Mouse (Mus musculus) left cerebral cortex, postnatal 10 days (tissue): ENCODE results near the gene Pus3. TPM values are rescaled to one million over a fixed set of nuclear protein-coding genes. Genes with fewer than 3 reads are reported as not detected.

Experiments used
- DNase-seq, 2 experiments: peaks; one replicate each; pipeline ENCODE4 v3.0.0; 2021 to 2022; ENCODE audit warnings: low spot score in 2 of 2, mixed read lengths in 1 of 2; ENCODE audit errors: extremely low spot score in 1 of 2
- intact Hi-C: fragments of 180-260 bp; cut with DNase I; formaldehyde crosslinking; loops from one replicate; pipeline ENCODE4 v1.15.1; 2025
- total RNA-seq, 2 experiments: library from RNA; stranded (reverse); gene quantifications; 2 replicates each; pipeline ENCODE4 v1.2.3; 2021

Gene Pus3
- total RNA-seq, 2 experiments from 2014 or later: 11.4 to 12.9 TPM

GRCm38 (mm10) chr9:35541941-35542340 is 16.5 kb upstream of the Pus3 start:
- intact Hi-C loops: no loop called here
- no peak for DNase-seq

GRCm38 (mm10) chr9:35543099-35543860 is 15.1 kb upstream of the Pus3 start:
- intact Hi-C loops: no loop called here
- DNase-seq: no peak

- no peak for DNase-seq
- intact Hi-C loops: no loop called here
Observed at GRCm38 (mm10) chr9:35544666-35545065, 13.7 kb upstream of the Pus3 start.

- DNase-seq: no peak
- intact Hi-C loops: no loop called here
Observed at GRCm38 (mm10) chr9:35545704-35546103, 12.7 kb upstream of the Pus3 start.

- intact Hi-C loops: no loop called here
Observed at GRCm38 (mm10) chr9:35546745-35547144, 11.7 kb upstream of the Pus3 start.

GRCm38 (mm10) chr9:35548455-35548854 is 9.9 kb upstream of the Pus3 start:
- DNase-seq: no peak
- intact Hi-C loops: no loop called here

More at GRCm38 (mm10) chr9:35546745-35547144, 11.7 kb upstream of the Pus3 start:
- DNase-seq: no peak

- intact Hi-C loops: no loop called here
- DNase-seq: no peak
Observed at GRCm38 (mm10) chr9:35556494-35557102, 1.8 kb upstream of the Pus3 start.

GRCm38 (mm10) chr9:35559009-35559890 is 855 bp downstream of the Pus3 start:
- peak; percentile 86 to 88 for DNase-seq
- intact Hi-C loops: no loop called here

GRCm38 (mm10) chr9:35561076-35561475 is 2.7 kb downstream of the Pus3 start:
- intact Hi-C loops: no loop called here
- DNase-seq: no peak

GRCm38 (mm10) chr9:35561583-35561982 is 3.2 kb downstream of the Pus3 start:
- intact Hi-C loops: no loop called here
- DNase-seq: no peak

GRCm38 (mm10) chr9:35564536-35565240 is 6.3 kb downstream of the Pus3 start:
- no peak for DNase-seq
- intact Hi-C loops: no loop called here

GRCm38 (mm10) chr9:35567995-35568394 is 9.6 kb downstream of the Pus3 start:
- DNase-seq: no peak
- intact Hi-C loops: no loop called here

- peak; percentile 94 to 95 for DNase-seq
Observed at GRCm38 (mm10) chr9:35569571-35570534, 11.5 kb downstream of the Pus3 start, which contains the start of the genes Pate2 and Hyls1. Gene Pate2, plus strand, starts transcription at chr9:35570284. Gene Hyls1, minus strand, starts transcription at chr9:35570398.

GRCm38 (mm10) chr9:35570663-35571062 is 12.3 kb downstream of the Pus3 start:
- intact Hi-C loops: no loop called here
- no peak for DNase-seq

More at GRCm38 (mm10) chr9:35569571-35570534, 11.5 kb downstream of the Pus3 start, which contains the start of the genes Pate2 and Hyls1:
- intact Hi-C loops: no loop called here

- peak in 1 of 2 experiments; percentile 42 for DNase-seq
- intact Hi-C loops: no loop called here
Observed at GRCm38 (mm10) chr9:35574416-35574815, 16.0 kb downstream of the Pus3 start.

GRCm38 (mm10) chr9:35587674-35588073 is 29.3 kb downstream of the Pus3 start:
- intact Hi-C loops: no loop called here
- DNase-seq: no peak

- intact Hi-C loops: loop anchor here (5.0 kb wide), 2 partner anchors 114 to 1124 kb away; no protein-coding TSS in a partner anchor
- DNase-seq: peak; percentile 27 to 28
Observed at GRCm38 (mm10) chr9:35592903-35593302, 34.5 kb downstream of the Pus3 start.
